Mouse (Mus musculus): ENCODE results near the gene Batf3. TPM values are rescaled to one million over a fixed set of nuclear protein-coding genes. Genes with fewer than 3 reads are reported as not detected.

The Batf3 gene
- polyA plus RNA-seq, 1 experiment = 4.8 TPM

- no peak overlapping the region for H3K27ac ChIP-seq (ENCODE audit: insufficient read depth, low read length)
- H3K4me3 ChIP-seq (ENCODE audit: insufficient read depth, low read length) = peak overlapping the region; percentile 28; the same call in 1 of the 2 replicates
- TF ChIP-seq CTCF (IDR thresholded peaks at IDR 0.05; ENCODE audit: extremely low read depth, insufficient read depth, low read length) = no peak
- TF ChIP-seq POLR2A (IDR thresholded peaks at IDR 0.05; ENCODE audit: extremely low read depth, insufficient read depth, low read length) = no peak
- peaks cover 7% of the 10 kb centered on the region for H3K4me1 ChIP-seq (ENCODE audit: control insufficient read depth, insufficient read depth, low read length)
These were observed 571 bp upstream of the Batf3 start for GRCm38 (mm10) chr1:191096871-191097681.

DNA sequence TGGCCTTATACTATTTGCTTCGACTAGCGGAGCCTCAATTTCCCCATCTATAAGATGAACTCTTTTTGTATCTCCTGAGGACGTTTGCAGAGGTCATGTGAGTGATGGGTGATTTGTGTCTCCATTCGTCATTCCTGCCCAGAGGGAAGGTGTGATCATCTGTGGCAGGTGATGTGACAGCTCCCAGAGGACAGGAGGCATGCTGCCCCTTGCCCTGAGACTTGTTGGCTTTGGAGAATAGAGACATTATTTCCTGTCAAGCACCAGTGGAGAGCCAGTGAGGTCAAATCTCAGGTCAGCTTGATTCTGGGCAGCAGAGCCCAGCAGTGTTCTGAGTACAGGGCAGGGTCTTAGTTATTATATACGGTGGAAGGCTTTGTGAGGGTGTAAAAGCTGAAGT is 1.5 kb downstream of the Batf3 start:
- no peak for TF ChIP-seq CTCF (IDR thresholded peaks at IDR 0.05; ENCODE audit: extremely low read depth, insufficient read depth, low read length)
- TF ChIP-seq POLR2A (IDR thresholded peaks at IDR 0.05; ENCODE audit: extremely low read depth, insufficient read depth, low read length) = no peak
- H3K4me1 ChIP-seq (ENCODE audit: control insufficient read depth, insufficient read depth, low read length) = 0 out of 2 replicates have a peak, but pooled peaks cover 2% of the 10 kb centered on the region
- no peak overlapping the region for H3K27ac ChIP-seq (ENCODE audit: insufficient read depth, low read length)
- no peak overlapping the region for H3K4me3 ChIP-seq (ENCODE audit: insufficient read depth, low read length)

DNA sequence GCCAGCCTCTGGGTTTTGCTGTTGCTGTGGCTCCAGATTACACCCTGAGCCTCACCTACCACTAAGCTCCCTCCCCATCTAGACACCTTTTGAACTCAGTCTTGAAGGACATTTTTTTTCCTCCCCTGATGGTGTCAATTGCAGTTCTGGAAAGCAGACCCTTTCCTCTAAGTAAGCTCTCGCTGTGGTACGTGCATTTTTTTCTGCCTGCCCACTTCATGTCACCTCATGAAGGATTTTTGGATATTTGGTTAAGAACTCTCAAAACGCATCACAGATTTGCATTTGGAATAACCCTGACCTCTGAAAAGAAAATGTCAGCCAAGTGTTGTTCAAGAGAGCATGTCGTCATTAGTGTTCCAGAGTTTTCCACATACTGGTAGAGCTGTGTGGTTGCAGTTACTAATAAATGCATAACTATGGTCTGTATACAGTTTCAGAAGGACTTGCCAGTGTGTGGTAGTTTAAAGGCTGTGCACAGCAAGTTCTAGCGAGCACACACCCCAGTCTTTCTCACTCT is 2.2 kb downstream of the Batf3 start:
- no peak for TF ChIP-seq POLR2A (IDR thresholded peaks at IDR 0.05; ENCODE audit: extremely low read depth, insufficient read depth, low read length)
- no peak for TF ChIP-seq CTCF (IDR thresholded peaks at IDR 0.05; ENCODE audit: extremely low read depth, insufficient read depth, low read length)
- 0 out of 2 replicates have a peak, but pooled peaks cover 2% of the 10 kb centered on the region for H3K4me1 ChIP-seq (ENCODE audit: control insufficient read depth, insufficient read depth, low read length)
- no peak overlapping the region for H3K4me3 ChIP-seq (ENCODE audit: insufficient read depth, low read length)
- H3K27ac ChIP-seq (ENCODE audit: insufficient read depth, low read length) = no peak overlapping the region

DNA sequence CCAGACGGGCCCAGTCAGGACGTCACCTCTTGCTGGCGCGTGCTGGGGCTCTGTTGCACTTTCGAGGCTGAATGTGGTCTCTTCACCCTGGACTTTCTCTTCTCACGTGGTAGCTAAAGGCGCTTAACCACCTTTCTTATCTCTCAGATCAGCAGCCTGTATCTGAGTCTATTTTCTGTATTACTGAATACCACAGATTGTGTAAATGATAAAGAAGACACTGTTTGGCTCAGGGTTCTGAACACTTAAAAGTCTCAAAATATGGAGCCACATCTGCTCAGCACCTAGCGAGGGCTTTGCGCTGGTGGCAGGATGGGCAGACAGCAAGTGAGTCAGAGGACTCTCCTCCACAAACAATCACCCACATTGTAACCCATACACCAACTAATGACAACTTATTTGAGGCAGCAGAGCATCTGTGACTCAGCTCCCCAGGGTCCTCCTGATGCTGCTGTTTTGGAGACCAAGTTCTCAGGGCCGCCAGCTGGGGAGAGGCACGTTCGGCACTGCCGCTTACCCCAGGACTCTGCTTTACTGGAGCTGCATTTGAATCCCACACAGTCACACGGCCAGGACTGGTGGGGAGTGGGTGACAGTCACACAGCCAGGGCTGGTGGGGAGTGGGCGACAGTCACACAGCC is 5.2 kb downstream of the Batf3 start:
- H3K4me1 ChIP-seq (ENCODE audit: control insufficient read depth, insufficient read depth, low read length) = no peaks in the 10 kb centered on the region
- TF ChIP-seq POLR2A (IDR thresholded peaks at IDR 0.05; ENCODE audit: extremely low read depth, insufficient read depth, low read length) = no peak
- TF ChIP-seq CTCF (IDR thresholded peaks at IDR 0.05; ENCODE audit: extremely low read depth, insufficient read depth, low read length) = no peak
- H3K27ac ChIP-seq (ENCODE audit: insufficient read depth, low read length) = no peak overlapping the region
- H3K4me3 ChIP-seq (ENCODE audit: insufficient read depth, low read length) = no peak overlapping the region

- no peaks in the 10 kb centered on the region for H3K4me1 ChIP-seq (ENCODE audit: control insufficient read depth, insufficient read depth, low read length)
- no peak for TF ChIP-seq CTCF (IDR thresholded peaks at IDR 0.05; ENCODE audit: extremely low read depth, insufficient read depth, low read length)
- no peak for TF ChIP-seq POLR2A (IDR thresholded peaks at IDR 0.05; ENCODE audit: extremely low read depth, insufficient read depth, low read length)
- no peak overlapping the region for H3K27ac ChIP-seq (ENCODE audit: insufficient read depth, low read length)
- H3K4me3 ChIP-seq (ENCODE audit: insufficient read depth, low read length) = no peak overlapping the region
These were observed 7.6 kb downstream of the Batf3 start for GRCm38 (mm10) chr1:191105246-191105645.

DNA sequence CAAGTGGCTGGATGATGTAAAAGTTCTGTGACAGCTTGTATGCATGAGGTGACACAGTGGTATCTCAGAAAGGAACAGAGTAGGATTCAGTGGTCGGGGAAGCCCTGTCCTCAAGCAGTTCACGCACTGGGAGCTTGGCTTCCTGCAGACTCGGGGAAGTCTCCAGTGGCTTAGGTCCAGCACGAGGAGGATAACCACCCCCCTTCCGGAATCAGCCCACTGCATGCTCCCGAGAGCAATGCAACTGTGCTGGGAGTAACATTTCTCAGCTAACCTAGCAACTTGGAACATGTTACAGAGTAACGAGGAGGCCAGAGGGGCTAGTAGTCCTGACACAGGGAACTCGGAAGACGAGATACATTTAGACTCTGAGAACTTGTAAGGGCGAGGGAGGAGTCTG is 9.7 kb downstream of the Batf3 start:
- Histone ChIP-seq H3K27ac (ENCODE audit: insufficient read depth, low read length) (no peak overlapping the region), H3K4me1 (ENCODE audit: control insufficient read depth, insufficient read depth, low read length) (no peaks in the 10 kb centered on the region), H3K4me3 (ENCODE audit: insufficient read depth, low read length) (no peak overlapping the region)
- no peak for TF ChIP-seq CTCF (IDR thresholded peaks at IDR 0.05; ENCODE audit: extremely low read depth, insufficient read depth, low read length)
- no peak for TF ChIP-seq POLR2A (IDR thresholded peaks at IDR 0.05; ENCODE audit: extremely low read depth, insufficient read depth, low read length)

GRCm38 (mm10) chr1:191109907-191110306 is 12.3 kb downstream of the Batf3 start:
- Histone ChIP-seq H3K4me1 (ENCODE audit: control insufficient read depth, insufficient read depth, low read length) (no peaks in the 10 kb centered on the region), H3K4me3 (ENCODE audit: insufficient read depth, low read length) (no peak overlapping the region), H3K27ac (ENCODE audit: insufficient read depth, low read length) (0 out of 2 replicates have a peak overlapping the region, but pooled peaks have one; percentile 33)
- TF ChIP-seq POLR2A (IDR thresholded peaks at IDR 0.05; ENCODE audit: extremely low read depth, insufficient read depth, low read length) (no peak), CTCF (IDR thresholded peaks at IDR 0.05; ENCODE audit: extremely low read depth, insufficient read depth, low read length) (no peak)

GRCm38 (mm10) chr1:191111146-191111545 is 13.5 kb downstream of the Batf3 start:
- Histone ChIP-seq H3K4me1 (ENCODE audit: control insufficient read depth, insufficient read depth, low read length) (no peaks in the 10 kb centered on the region), H3K27ac (ENCODE audit: insufficient read depth, low read length) (no peak overlapping the region), H3K4me3 (ENCODE audit: insufficient read depth, low read length) (no peak overlapping the region)
- TF ChIP-seq CTCF (IDR thresholded peaks at IDR 0.05; ENCODE audit: extremely low read depth, insufficient read depth, low read length) (no peak), POLR2A (IDR thresholded peaks at IDR 0.05; ENCODE audit: extremely low read depth, insufficient read depth, low read length) (no peak)

- H3K4me3 ChIP-seq (ENCODE audit: insufficient read depth, low read length) = no peak overlapping the region
- no peak for TF ChIP-seq POLR2A (IDR thresholded peaks at IDR 0.05; ENCODE audit: extremely low read depth, insufficient read depth, low read length)
- no peak for TF ChIP-seq CTCF (IDR thresholded peaks at IDR 0.05; ENCODE audit: extremely low read depth, insufficient read depth, low read length)
- no peaks in the 10 kb centered on the region for H3K4me1 ChIP-seq (ENCODE audit: control insufficient read depth, insufficient read depth, low read length)
- no peak overlapping the region; the same call in 1 of the 2 replicates for H3K27ac ChIP-seq (ENCODE audit: insufficient read depth, low read length)
These were observed 17.2 kb downstream of the Batf3 start for GRCm38 (mm10) chr1:191114868-191115267.

All from cortical plate, adult 2 months (tissue).